Mouse (Mus musculus) right cerebral cortex, adult 18-20 months (tissue): ENCODE results near the gene Thap12.

Experiments used
- DNase-seq: peaks from one replicate; pipeline ENCODE4 v3.0.0; 2022; ENCODE audit warnings: mixed read lengths

Gene Thap12

DNA sequence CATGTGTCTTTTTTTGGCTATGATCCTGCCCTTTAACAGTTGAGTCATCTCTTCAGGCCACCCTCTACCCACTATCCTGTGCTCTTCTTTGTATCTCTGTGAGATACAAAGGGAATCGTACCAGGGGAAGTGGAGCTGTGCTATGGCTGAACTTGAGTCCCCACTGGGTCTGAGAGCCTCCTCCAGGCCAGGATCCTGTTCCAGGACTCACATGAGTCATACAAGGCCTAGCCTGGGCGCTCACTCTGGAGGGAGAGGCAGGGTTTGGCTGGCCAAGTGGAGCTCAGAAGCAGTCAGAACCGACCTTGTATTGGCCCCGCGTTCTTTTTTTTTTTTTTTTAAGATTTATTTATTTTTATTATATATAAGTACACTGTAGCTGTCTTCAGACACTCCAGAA is 57.2 kb downstream of the Thap12 start:
- no peak for DNase-seq

DNA sequence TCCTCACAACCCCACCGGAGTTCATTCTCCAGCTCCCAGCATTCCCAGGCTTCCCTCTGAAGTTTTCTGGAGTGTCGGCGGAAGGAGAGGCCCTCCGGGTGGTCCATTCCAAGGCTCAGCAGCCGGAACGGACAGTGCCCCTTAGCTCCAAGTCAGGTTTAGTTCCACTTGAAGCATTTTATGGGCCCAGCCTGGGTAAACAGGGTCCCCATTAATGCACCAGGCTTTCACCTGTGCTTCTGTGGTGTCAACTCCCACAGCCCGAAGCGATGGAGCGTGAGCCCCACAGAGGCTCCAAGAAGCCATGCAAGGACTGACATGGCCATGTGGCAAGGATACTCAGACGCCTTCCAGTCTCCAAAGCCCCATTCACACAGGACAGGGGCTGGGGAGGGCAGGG is 61.0 kb downstream of the Thap12 start:
- DNase-seq, result no peak

DNA sequence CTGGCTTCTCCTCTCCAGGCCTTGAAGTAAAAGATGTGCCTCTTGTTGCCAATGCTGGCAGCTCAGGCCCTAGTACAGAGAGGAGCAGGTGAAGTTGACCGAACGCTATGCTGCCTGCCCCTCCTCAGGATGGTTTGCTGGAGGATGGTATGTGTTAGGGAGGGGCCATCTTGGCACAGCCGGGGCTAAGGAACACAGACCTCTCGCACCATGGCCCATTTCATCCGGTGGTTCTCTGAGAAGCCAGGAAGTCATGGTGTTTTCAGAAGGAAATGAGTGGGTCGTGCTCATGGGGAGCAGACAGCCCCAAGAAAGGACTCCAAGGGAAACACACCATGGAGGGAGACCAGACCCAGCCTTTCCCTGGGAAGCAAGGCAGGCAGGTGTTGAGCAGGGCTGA is 64.4 kb downstream of the Thap12 start:
- no peak for DNase-seq
